Mouse (Mus musculus): ENCODE data around the gene Ears2.

DNA sequence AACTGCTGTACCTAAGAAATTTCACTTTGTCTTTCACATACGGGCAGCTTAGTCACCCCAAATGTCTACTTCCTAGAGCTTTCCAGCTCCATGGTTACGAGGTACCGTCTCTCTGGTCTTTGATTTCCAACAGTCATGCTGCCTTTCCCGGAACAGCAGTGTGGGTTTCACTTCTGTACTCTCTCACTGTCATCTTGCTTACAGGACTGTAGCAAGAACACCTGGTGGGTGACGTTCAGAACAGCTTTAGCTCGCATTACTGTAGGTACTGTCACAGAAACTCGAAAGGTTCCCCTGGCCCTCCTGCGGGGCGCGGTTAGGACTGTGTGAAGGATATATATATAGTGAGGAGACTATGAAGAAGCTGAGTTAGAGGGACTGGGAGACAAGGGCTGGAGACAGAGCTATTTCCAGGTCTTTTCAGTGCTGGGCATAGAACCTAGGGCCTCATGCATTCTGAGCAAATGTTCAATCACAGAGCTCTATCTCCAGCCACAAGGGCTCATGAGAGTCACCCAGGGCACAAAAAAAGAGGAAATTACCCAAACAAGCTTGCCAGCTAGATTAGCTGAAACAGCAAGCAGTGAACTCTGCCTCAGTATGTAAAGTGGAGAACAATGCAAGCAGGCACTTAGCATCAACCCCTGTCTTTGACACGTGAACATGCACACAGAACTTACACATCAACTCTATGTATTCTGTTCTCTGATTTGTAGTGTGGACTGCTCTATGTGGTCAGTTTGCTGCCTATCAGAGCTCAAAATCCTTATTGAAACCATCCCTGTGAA lies 20.3 kb upstream of the Ears2 start:
- no peak for TF ChIP-seq FOSL1 (IDR thresholded peaks at IDR 0.05; ENCODE audit: insufficient read depth, low read length, poor library complexity, severe bottlenecking)
- no peak for TF ChIP-seq MAX (IDR thresholded peaks at IDR 0.05)
- TF ChIP-seq CTCF (IDR thresholded peaks at IDR 0.05; ENCODE audit: control insufficient read depth, insufficient read depth, insufficient read length), result no peak
- TF ChIP-seq USF1 (IDR thresholded peaks at IDR 0.05; ENCODE audit: low read depth), result no peak
- no peak for TF ChIP-seq CEBPB (IDR thresholded peaks at IDR 0.05; ENCODE audit: low read depth)
- no peak for TF ChIP-seq MYOD1 (IDR thresholded peaks at IDR 0.05; ENCODE audit: control insufficient read depth, insufficient read length, low read depth)
- TF ChIP-seq MYOG (IDR thresholded peaks at IDR 0.05; ENCODE audit: control insufficient read depth, extremely low read depth, insufficient read length), result no peak

All from C2C12 (cell line).